Mouse (Mus musculus): ENCODE results near the gene Apba2. TPM values are rescaled to one million over a fixed set of nuclear protein-coding genes. Genes with fewer than 3 reads are reported as not detected.

Apba2 gene
- total and polyA plus RNA-seq, 2 experiments from 2014 or later: 0.42 TPM; not detected in 1

GRCm38 (mm10) chr7:64533374-64533773, 31.9 kb downstream of the Apba2 start:
- Histone ChIP-seq H3K27me3 (ENCODE audit: control insufficient read depth, insufficient read depth, low read length) (no peaks in the 10 kb centered on the region), H3K4me2 (ENCODE audit: low read depth, low read length) (no peak overlapping the region), H3K4me3 (ENCODE audit: low read depth, low read length) (no peak overlapping the region), H3K9me3 (replicated peaks; ENCODE audit: control insufficient read depth, low read length) (0 out of 2 replicates have a peak, but pooled peaks cover 4% of the 10 kb centered on the region), H3K36me3 (replicated peaks; ENCODE audit: control insufficient read depth, insufficient read depth, low read length) (no peaks in the 10 kb centered on the region), H3K4me1 (ENCODE audit: control insufficient read depth, insufficient read depth) (no peaks in the 10 kb centered on the region), H3K9ac (replicated peaks; ENCODE audit: low read depth, low read length) (no peak overlapping the region), H3K27ac (ENCODE audit: low read depth) (no peak overlapping the region)
- no peak for TF ChIP-seq EP300 (IDR thresholded peaks at IDR 0.05; ENCODE audit: low read depth)
- no peak for TF ChIP-seq CTCF (IDR thresholded peaks at IDR 0.05; ENCODE audit: low read depth)
- ATAC-seq (ENCODE audit: insufficient read depth, low read depth) (no peak), DNase-seq (ENCODE audit: low spot score) (no peak)
- 79% methylated on average over 6 of the region's 6 CpGs for WGBS

GRCm38 (mm10) chr7:64535269-64535668, 33.8 kb downstream of the Apba2 start:
- TF ChIP-seq EP300 (IDR thresholded peaks at IDR 0.05; ENCODE audit: low read depth) (no peak), CTCF (IDR thresholded peaks at IDR 0.05; ENCODE audit: low read depth) (no peak)
- no peaks in the 10 kb centered on the region for H3K36me3 ChIP-seq (replicated peaks; ENCODE audit: control insufficient read depth, insufficient read depth, low read length)
- no peaks in the 10 kb centered on the region for H3K4me1 ChIP-seq (ENCODE audit: control insufficient read depth, insufficient read depth)
- ATAC-seq (ENCODE audit: insufficient read depth, low read depth) (no peak), DNase-seq (ENCODE audit: low spot score) (no peak)
- H3K4me3 ChIP-seq (ENCODE audit: low read depth, low read length): no peak overlapping the region
- H3K4me2 ChIP-seq (ENCODE audit: low read depth, low read length): no peak overlapping the region
- no peaks in the 10 kb centered on the region for H3K27me3 ChIP-seq (ENCODE audit: control insufficient read depth, insufficient read depth, low read length)
- H3K9me3 ChIP-seq (replicated peaks; ENCODE audit: control insufficient read depth, low read length): no peaks in the 10 kb centered on the region
- H3K27ac ChIP-seq (ENCODE audit: low read depth): no peak overlapping the region
- H3K9ac ChIP-seq (replicated peaks; ENCODE audit: low read depth, low read length): no peak overlapping the region
- 40% methylated on average over 2 of the region's 2 CpGs for WGBS

- H3K9ac ChIP-seq (replicated peaks; ENCODE audit: low read depth, low read length): no peak overlapping the region
- H3K4me3 ChIP-seq (ENCODE audit: low read depth, low read length): no peak overlapping the region
- 44% methylated on average over 10 of the region's 10 CpGs for WGBS
- H3K4me1 ChIP-seq (ENCODE audit: control insufficient read depth, insufficient read depth): no peaks in the 10 kb centered on the region
- H3K9me3 ChIP-seq (replicated peaks; ENCODE audit: control insufficient read depth, low read length): no peaks in the 10 kb centered on the region
- H3K27ac ChIP-seq (ENCODE audit: low read depth): no peak overlapping the region
- H3K36me3 ChIP-seq (replicated peaks; ENCODE audit: control insufficient read depth, insufficient read depth, low read length): no peaks in the 10 kb centered on the region
- H3K4me2 ChIP-seq (ENCODE audit: low read depth, low read length): no peak overlapping the region
- TF ChIP-seq CTCF (IDR thresholded peaks at IDR 0.05; ENCODE audit: low read depth): no peak
- TF ChIP-seq EP300 (IDR thresholded peaks at IDR 0.05; ENCODE audit: low read depth): no peak
- DNase-seq (ENCODE audit: low spot score) (no peak), ATAC-seq (ENCODE audit: insufficient read depth, low read depth) (no peak)
- H3K27me3 ChIP-seq (ENCODE audit: control insufficient read depth, insufficient read depth, low read length): no peaks in the 10 kb centered on the region
Observed at GRCm38 (mm10) chr7:64539450-64540148, 38.1 kb downstream of the Apba2 start.

- DNase-seq (ENCODE audit: low spot score) (no peak), ATAC-seq (ENCODE audit: insufficient read depth, low read depth) (no peak)
- WGBS: 59% methylated on average over 8 of the region's 8 CpGs
Observed at GRCm38 (mm10) chr7:64546801-64547200, 45.3 kb downstream of the Apba2 start.

GRCm38 (mm10) chr7:64550856-64551255, 49.4 kb downstream of the Apba2 start:
- DNase-seq (ENCODE audit: low spot score) (no peak), ATAC-seq (ENCODE audit: insufficient read depth, low read depth) (no peak)
- no peak overlapping the region for H3K27ac ChIP-seq (ENCODE audit: low read depth)
- TF ChIP-seq EP300 (IDR thresholded peaks at IDR 0.05; ENCODE audit: low read depth) (no peak), CTCF (IDR thresholded peaks at IDR 0.05; ENCODE audit: low read depth) (no peak)
- H3K4me3 ChIP-seq (ENCODE audit: low read depth, low read length): no peak overlapping the region
- no peaks in the 10 kb centered on the region for H3K36me3 ChIP-seq (replicated peaks; ENCODE audit: control insufficient read depth, insufficient read depth, low read length)
- no peaks in the 10 kb centered on the region for H3K9me3 ChIP-seq (replicated peaks; ENCODE audit: control insufficient read depth, low read length)
- no peaks in the 10 kb centered on the region for H3K27me3 ChIP-seq (ENCODE audit: control insufficient read depth, insufficient read depth, low read length)
- 37% methylated on average over 1 of the region's 1 CpGs for WGBS
- H3K4me1 ChIP-seq (ENCODE audit: control insufficient read depth, insufficient read depth): no peaks in the 10 kb centered on the region
- no peak overlapping the region for H3K9ac ChIP-seq (replicated peaks; ENCODE audit: low read depth, low read length)
- no peak overlapping the region for H3K4me2 ChIP-seq (ENCODE audit: low read depth, low read length)

More at GRCm38 (mm10) chr7:64546801-64547200, 45.3 kb downstream of the Apba2 start:
- Histone ChIP-seq H3K4me1 (ENCODE audit: control insufficient read depth, insufficient read depth) (no peaks in the 10 kb centered on the region), H3K36me3 (replicated peaks; ENCODE audit: control insufficient read depth, insufficient read depth, low read length) (no peaks in the 10 kb centered on the region), H3K27me3 (ENCODE audit: control insufficient read depth, insufficient read depth, low read length) (no peaks in the 10 kb centered on the region), H3K27ac (ENCODE audit: low read depth) (no peak overlapping the region), H3K4me3 (ENCODE audit: low read depth, low read length) (no peak overlapping the region), H3K9me3 (replicated peaks; ENCODE audit: control insufficient read depth, low read length) (no peaks in the 10 kb centered on the region), H3K4me2 (ENCODE audit: low read depth, low read length) (no peak overlapping the region), H3K9ac (replicated peaks; ENCODE audit: low read depth, low read length) (no peak overlapping the region)
- TF ChIP-seq EP300 (IDR thresholded peaks at IDR 0.05; ENCODE audit: low read depth) (no peak), CTCF (IDR thresholded peaks at IDR 0.05; ENCODE audit: low read depth) (no peak)

Measured in heart, postnatal 0 days (tissue).